Mouse (Mus musculus): Measurements from ENCODE around the gene Spcs2. TPM values are rescaled to one million over a fixed set of nuclear protein-coding genes. Genes with fewer than 3 reads are reported as not detected.
A peak's percentile ranks its signal among the peaks of the same experiment; 100 is the strongest.

Spcs2 gene
- polyA plus RNA-seq, 1 experiment from 2014 or later, result 352 TPM

DNA sequence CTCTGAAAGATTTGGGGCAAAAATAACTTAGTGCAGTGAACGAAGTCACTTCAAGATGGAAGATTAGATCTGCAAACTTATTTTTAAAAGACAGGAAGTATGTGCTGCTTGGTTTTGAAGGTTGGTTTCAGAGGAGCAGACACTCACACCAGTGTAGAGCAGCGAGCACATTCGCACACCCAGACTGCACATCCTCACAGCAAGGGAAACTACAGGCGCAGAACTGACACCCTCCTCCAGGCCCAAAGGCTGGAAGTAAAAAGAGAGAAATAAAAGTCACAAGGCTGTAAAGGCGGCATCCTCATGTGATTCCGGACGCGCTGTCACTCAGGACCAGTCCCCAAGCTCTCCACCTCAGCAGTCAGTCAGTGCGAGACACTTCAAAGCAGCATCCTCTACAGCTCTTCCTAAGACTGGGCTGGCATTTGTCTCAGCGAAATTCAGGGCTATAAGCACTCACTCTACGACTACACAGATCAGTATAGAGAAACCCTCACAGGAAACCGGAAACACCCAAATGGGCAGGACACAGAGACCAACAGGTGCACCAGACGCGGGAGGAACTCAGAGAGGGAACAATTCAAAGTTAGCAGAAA, 6.9 kb downstream of the Spcs2 start:
- H3K9me3 ChIP-seq, result no peaks in the 10 kb centered on the region
- H3K36me3 ChIP-seq, result peaks cover 52% of the 10 kb centered on the region
- H3K27me3 ChIP-seq (ENCODE audit: insufficient read depth, poor library complexity, severe bottlenecking), result no peaks in the 10 kb centered on the region; the same call in 1 of the 2 replicates
- no peak for DNase-seq (ENCODE audit: low spot score)
- peaks cover 29% of the 10 kb centered on the region for H3K4me1 ChIP-seq (replicated peaks)
- no peak overlapping the region for H3K27ac ChIP-seq
- WGBS, result 90% methylated on average over 14 of the region's 14 CpGs
- H3K4me3 ChIP-seq, result 0 out of 2 replicates have a peak overlapping the region, but pooled peaks have one; percentile 14

DNA sequence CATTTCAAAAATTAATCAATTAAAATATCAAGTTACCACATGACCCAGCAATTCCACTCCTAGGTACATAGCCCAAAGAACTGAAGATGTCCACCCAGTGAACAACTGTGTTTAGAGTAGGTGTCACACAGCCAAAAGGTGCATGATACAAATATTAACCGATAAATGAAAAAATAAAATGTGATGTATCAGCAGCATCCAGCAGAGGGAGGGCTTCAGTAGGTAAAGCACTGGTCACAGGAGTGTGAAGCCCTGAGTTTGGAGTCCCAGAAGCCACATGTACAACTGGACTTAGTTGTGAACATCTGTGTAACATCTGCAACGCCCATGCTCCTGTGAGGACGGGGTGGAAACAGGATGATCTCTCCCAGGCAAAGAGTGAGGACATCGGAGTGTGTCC, 9.0 kb downstream of the Spcs2 start:
- no peak for DNase-seq (ENCODE audit: low spot score)
- H3K4me3 ChIP-seq, result no peak overlapping the region
- no peaks in the 10 kb centered on the region for H3K27me3 ChIP-seq (ENCODE audit: insufficient read depth, poor library complexity, severe bottlenecking)
- no peak overlapping the region for H3K27ac ChIP-seq
- H3K4me1 ChIP-seq (replicated peaks), result peaks cover 32% of the 10 kb centered on the region
- peaks cover 60% of the 10 kb centered on the region for H3K36me3 ChIP-seq
- 92% methylated on average over 4 of the region's 4 CpGs for WGBS
- H3K9me3 ChIP-seq, result no peaks in the 10 kb centered on the region

DNA sequence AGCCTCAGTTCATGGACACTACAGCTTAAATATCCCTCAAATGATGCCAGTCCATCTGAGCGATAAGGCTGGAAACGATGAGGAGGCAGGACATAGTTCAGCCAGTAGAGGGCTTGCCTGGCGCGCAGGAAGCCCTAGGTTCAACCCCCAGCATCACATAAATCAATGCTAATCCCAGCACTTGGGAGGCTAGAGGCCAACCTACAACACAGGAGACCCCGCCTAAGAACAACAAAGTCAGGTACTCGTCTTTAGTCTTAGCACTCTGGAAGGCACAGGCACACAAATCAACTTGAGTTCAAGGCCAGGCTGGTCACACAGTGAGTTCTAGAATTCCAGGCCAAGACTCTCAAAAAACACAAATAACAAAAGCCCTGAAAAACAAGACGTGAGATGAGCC, 9.9 kb downstream of the Spcs2 start:
- Histone ChIP-seq H3K36me3 (peaks cover 69% of the 10 kb centered on the region), H3K4me1 (replicated peaks) (peaks cover 27% of the 10 kb centered on the region), H3K4me3 (no peak overlapping the region), H3K27ac (no peak overlapping the region), H3K9me3 (no peaks in the 10 kb centered on the region), H3K27me3 (ENCODE audit: insufficient read depth, poor library complexity, severe bottlenecking) (no peaks in the 10 kb centered on the region)
- 89% methylated on average over 7 of the region's 7 CpGs for WGBS
- DNase-seq (ENCODE audit: low spot score), result no peak

DNA sequence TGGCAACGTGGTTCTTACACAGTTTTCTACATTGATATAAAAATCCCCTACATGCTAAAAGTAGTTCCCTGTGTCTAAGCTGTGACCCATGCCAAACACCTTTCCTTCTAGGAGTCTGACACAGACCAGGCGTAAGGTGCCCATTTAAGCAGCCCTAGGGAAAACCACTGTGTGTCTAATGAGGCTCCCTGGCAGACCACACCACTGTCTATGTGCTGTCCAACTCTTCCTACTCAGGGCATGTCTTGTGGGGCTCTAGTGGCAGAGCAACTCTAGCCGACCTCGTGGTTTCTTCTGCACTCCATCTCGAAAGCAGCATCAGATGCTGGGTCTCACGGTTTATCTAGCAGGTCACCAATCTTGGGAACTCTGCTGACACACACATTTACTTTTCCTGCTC, 11.6 kb downstream of the Spcs2 start:
- H3K27ac ChIP-seq, result no peak overlapping the region
- H3K9me3 ChIP-seq, result no peaks in the 10 kb centered on the region
- 89% methylated on average over 6 of the region's 6 CpGs for WGBS
- H3K4me3 ChIP-seq, result no peak overlapping the region
- no peak for DNase-seq (ENCODE audit: low spot score)
- H3K36me3 ChIP-seq, result peaks cover 82% of the 10 kb centered on the region
- H3K27me3 ChIP-seq (ENCODE audit: insufficient read depth, poor library complexity, severe bottlenecking), result no peaks in the 10 kb centered on the region
- peaks cover 13% of the 10 kb centered on the region for H3K4me1 ChIP-seq (replicated peaks)

DNA sequence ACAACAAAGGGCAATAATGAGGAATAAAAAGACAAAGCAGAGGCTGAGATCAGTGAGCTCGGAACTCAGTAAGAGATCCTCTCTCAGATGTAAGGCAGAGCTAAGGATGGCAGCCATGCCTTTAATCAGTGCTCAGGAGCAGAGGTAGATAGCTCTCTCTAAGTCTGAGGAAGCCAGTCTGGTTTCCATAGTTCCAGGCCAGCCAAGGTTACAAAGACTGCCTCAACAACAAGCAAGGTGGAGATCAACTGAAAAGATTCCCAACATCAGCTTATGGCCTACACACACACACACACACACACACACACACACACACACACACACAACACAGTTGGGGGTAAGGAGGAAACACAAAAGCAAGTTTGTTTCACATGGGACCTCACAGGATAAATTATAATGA, 12.1 kb downstream of the Spcs2 start:
- Histone ChIP-seq H3K27me3 (ENCODE audit: insufficient read depth, poor library complexity, severe bottlenecking) (no peaks in the 10 kb centered on the region), H3K36me3 (peaks cover 82% of the 10 kb centered on the region), H3K4me1 (replicated peaks) (peaks cover 8% of the 10 kb centered on the region), H3K9me3 (no peaks in the 10 kb centered on the region), H3K4me3 (no peak overlapping the region), H3K27ac (no peak overlapping the region)
- no peak for DNase-seq (ENCODE audit: low spot score)
- 74% methylated on average over 1 of the region's 1 CpGs for WGBS

DNA sequence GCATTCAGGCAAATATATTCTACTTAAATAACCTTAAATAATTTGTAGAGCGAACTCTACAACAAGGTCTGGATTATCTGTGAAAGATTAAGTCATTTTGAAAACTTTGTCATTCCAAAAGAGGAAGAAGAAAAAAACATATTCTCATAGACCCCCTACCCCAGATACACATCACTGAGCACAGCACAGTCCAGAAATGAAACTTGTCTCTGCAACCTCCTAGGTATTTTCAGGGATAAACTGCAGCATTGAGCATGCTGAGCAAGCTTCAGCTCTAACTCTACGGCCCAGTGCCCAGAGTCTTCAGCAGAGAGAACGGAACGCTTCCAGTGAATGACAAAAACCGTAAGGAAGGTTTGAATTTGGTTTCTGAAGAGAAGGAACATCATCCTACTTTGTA, 12.7 kb downstream of the Spcs2 start:
- no peaks in the 10 kb centered on the region for H3K9me3 ChIP-seq
- no peaks in the 10 kb centered on the region for H3K27me3 ChIP-seq (ENCODE audit: insufficient read depth, poor library complexity, severe bottlenecking)
- peaks cover 8% of the 10 kb centered on the region for H3K4me1 ChIP-seq (replicated peaks)
- H3K4me3 ChIP-seq, result no peak overlapping the region
- no peak for DNase-seq (ENCODE audit: low spot score)
- H3K27ac ChIP-seq, result no peak overlapping the region
- WGBS, result 89% methylated on average over 5 of the region's 5 CpGs
- H3K36me3 ChIP-seq, result peaks cover 82% of the 10 kb centered on the region

DNA sequence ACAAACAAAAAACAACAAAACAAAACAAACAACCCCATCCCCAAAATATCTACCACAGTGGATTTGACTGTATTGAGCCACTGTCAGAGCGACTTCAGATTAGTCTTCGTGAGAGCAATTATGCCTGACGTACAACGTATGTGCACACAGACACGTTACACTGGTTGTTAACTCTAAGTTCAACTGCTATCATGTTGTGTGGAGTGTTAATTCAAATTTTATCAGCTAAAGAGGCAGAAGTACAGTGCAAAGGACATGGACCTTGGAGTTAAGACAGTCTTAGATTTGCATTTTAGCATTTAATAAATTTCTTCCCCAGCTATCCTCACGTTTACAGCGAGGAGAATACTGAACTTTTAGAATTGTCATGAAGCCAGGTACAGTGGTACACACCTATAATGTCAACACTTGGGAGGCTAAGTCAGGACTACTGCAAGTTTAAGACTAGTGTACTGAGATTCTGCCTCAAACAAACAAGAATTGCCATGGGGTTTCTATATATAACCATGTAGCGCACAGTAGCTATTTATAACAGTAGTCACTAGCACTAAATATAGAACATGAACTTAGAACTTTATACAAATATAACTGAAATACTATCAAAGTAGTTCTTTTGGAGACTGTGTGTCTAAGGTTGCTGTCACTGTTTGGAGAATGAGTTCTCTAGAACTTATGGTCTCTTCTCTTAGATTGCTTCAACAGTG, 17.6 kb downstream of the Spcs2 start:
- Histone ChIP-seq H3K27ac (no peak overlapping the region), H3K27me3 (ENCODE audit: insufficient read depth, poor library complexity, severe bottlenecking) (no peaks in the 10 kb centered on the region), H3K4me1 (replicated peaks) (no peaks in the 10 kb centered on the region), H3K9me3 (no peaks in the 10 kb centered on the region), H3K36me3 (peaks cover 89% of the 10 kb centered on the region), H3K4me3 (no peak overlapping the region)
- no peak for DNase-seq (ENCODE audit: low spot score)
- WGBS, result 96% methylated on average over 8 of the region's 8 CpGs

DNA sequence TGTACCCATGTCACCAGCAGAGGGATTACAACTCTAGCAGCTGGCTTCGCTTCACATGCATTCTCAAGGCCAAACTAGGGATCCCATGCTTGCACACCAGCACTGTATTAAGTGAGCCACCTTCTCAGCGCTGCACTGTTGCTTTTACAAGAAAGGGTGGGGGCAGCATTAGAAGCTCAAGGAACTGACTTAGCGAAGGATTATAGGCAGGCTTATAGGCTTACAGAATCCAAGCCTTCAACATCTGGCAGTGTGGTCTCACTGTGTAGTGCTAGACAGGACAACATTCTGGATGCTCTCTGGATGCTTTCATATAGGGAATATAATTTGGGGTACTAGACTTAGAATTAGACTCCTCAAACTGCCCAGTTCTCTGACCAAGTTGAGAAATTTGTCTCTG, 25.0 kb downstream of the Spcs2 start:
- H3K4me3 ChIP-seq, result no peak overlapping the region
- peaks cover 82% of the 10 kb centered on the region for H3K36me3 ChIP-seq
- no peaks in the 10 kb centered on the region for H3K4me1 ChIP-seq (replicated peaks)
- H3K27me3 ChIP-seq (ENCODE audit: insufficient read depth, poor library complexity, severe bottlenecking), result no peaks in the 10 kb centered on the region
- no peak for DNase-seq (ENCODE audit: low spot score)
- WGBS, result 95% methylated on average over 3 of the region's 3 CpGs
- no peak overlapping the region for H3K27ac ChIP-seq
- H3K9me3 ChIP-seq, result no peaks in the 10 kb centered on the region

DNA sequence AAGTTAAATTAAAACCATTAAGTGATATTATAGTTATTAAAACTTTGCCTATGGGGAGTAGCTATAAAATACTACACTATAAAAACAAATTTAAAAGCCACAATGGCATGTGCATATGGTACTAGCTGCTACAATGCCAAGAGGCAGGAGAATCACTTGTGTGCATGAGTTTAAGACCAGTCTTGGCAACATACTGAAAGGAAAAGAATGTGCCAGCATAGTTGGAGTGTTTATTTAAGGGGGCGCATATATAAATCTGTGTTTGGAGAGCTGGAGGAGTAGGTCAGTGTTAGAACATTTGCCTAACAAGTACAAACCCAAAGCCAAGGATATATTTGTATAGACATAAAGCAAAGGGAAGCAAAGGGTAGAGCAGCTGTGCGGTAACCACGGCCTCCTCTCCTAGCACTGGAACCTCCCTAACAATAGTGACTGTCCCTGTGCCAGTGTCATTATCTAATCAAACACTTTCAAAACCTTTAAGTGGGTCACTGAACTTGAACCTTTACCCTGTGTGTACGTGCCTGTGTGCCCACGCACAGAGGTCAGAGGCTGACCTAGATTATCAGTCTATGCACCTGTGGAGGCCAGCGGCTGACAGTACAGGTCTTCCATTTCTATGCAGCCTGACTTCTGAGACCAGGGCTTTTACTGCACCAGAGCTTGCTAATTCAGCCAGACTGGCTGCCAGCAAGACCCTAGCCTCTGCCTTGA, 25.7 kb downstream of the Spcs2 start:
- no peaks in the 10 kb centered on the region for H3K9me3 ChIP-seq
- WGBS, result 90% methylated on average over 6 of the region's 6 CpGs
- no peaks in the 10 kb centered on the region for H3K27me3 ChIP-seq (ENCODE audit: insufficient read depth, poor library complexity, severe bottlenecking)
- no peaks in the 10 kb centered on the region for H3K4me1 ChIP-seq (replicated peaks)
- H3K27ac ChIP-seq, result no peak overlapping the region
- no peak for DNase-seq (ENCODE audit: low spot score)
- peaks cover 75% of the 10 kb centered on the region for H3K36me3 ChIP-seq
- no peak overlapping the region for H3K4me3 ChIP-seq

DNA sequence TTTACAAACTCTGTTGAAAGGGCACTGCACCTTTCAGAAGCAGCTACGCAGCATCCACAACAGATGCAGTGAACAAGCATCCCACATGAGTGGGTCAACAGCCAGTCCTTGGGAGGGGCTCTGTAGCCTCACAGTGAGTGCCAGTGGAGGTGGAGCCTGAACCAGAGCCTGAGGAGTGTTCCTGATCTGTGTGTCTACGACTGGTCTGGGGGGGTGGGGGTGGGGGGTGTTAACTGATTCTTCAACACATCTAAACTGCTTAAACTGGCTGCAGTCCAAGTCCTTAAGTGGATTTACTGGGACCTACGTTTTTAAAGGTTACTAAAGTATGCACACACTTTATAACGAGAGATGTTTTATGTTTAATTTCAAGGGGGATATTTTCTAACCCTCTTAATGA, 26.5 kb downstream of the Spcs2 start:
- H3K27me3 ChIP-seq (ENCODE audit: insufficient read depth, poor library complexity, severe bottlenecking), result no peaks in the 10 kb centered on the region
- H3K27ac ChIP-seq, result no peak overlapping the region
- H3K36me3 ChIP-seq, result peaks cover 67% of the 10 kb centered on the region
- H3K4me1 ChIP-seq (replicated peaks), result no peaks in the 10 kb centered on the region
- WGBS, result 80% methylated on average over 4 of the region's 4 CpGs
- H3K4me3 ChIP-seq, result no peak overlapping the region
- no peak for DNase-seq (ENCODE audit: low spot score)
- no peaks in the 10 kb centered on the region for H3K9me3 ChIP-seq

DNA sequence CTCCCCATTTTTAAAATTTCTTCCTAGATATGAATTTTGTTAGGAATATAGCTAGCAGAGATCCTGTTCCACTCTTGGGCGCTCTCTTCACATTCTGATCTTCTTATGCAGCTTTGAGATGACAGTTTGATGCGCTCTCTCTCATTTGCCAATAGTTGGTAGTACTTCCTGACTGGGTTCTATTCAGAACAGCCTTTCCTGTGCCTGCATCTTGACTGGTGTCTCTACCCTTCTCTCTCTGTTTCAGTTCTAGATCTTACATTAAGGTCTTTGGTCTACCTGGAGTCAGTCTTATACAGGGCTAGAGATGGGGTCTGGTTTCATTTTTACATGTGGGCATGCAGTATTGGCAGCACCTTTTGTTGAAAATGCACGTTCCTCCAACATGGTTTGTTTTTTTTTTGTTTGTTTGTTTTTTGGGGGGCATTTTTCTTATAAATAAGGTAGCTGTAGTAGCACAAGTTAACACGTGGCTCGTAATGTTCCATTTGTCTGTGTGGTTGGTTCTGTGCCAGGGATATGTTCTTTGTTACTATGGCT, 28.9 kb downstream of the Spcs2 start:
- DNase-seq (ENCODE audit: low spot score), result no peak
- Histone ChIP-seq H3K9me3 (no peaks in the 10 kb centered on the region), H3K4me3 (no peak overlapping the region), H3K36me3 (peaks cover 43% of the 10 kb centered on the region), H3K27me3 (ENCODE audit: insufficient read depth, poor library complexity, severe bottlenecking) (no peaks in the 10 kb centered on the region), H3K27ac (no peak overlapping the region), H3K4me1 (replicated peaks) (no peaks in the 10 kb centered on the region)
- 90% methylated on average over 5 of the region's 5 CpGs for WGBS

DNA sequence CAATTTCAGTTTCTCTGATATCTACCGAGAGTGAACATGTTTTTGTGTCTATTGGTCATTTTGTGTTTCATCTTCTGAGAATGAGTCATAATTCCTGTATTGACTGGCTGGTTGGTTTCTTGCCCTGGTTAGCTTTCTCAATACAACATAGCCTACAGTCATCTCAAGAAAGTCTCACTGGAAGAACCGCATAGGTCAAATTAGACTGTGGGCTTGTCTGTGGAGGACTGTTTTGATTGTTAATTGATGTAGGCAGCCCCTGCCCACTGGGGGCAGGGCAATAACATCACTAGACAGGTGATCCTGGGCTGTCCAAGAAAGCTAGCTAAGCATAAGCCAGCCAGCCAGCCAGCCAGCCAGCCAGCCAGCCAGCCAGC, 29.4 kb downstream of the Spcs2 start:
- Histone ChIP-seq H3K36me3 (peaks cover 38% of the 10 kb centered on the region), H3K4me3 (no peak overlapping the region), H3K4me1 (replicated peaks) (no peaks in the 10 kb centered on the region), H3K27ac (no peak overlapping the region), H3K27me3 (ENCODE audit: insufficient read depth, poor library complexity, severe bottlenecking) (no peaks in the 10 kb centered on the region), H3K9me3 (no peaks in the 10 kb centered on the region)
- no peak for DNase-seq (ENCODE audit: low spot score)
- WGBS, result 88% methylated on average over 2 of the region's 2 CpGs

Measured in hindbrain, embryonic 10.5 days (tissue).